Mouse (Mus musculus): ENCODE results near the gene Slc25a16. TPM values are rescaled to one million over a fixed set of nuclear protein-coding genes. Genes with fewer than 3 reads are reported as not detected.

The Slc25a16 gene
- polyA plus RNA-seq, 1 experiment from 2014 or later: 13.1 TPM

- Histone ChIP-seq H3K9me3 (no peaks in the 10 kb centered on the region), H3K4me1 (no peaks in the 10 kb centered on the region), H3K36me3 (replicated peaks) (no peaks in the 10 kb centered on the region), H3K4me2 (no peak overlapping the region), H3K9ac (no peak overlapping the region), H3K4me3 (replicated peaks) (no peak overlapping the region), H3K27ac (no peak overlapping the region), H3K27me3 (no peaks in the 10 kb centered on the region)
- 95% methylated on average over 2 of the region's 2 CpGs for WGBS
- ATAC-seq (ENCODE audit: low FRiP score): no peak
Measured at GRCm38 (mm10) chr10:62911120-62911519, 9.3 kb upstream of the Slc25a16 start.

GRCm38 (mm10) chr10:62918985-62919384 is 1.4 kb upstream of the Slc25a16 start:
- no peaks in the 10 kb centered on the region for H3K27me3 ChIP-seq
- H3K9ac ChIP-seq: no peak overlapping the region
- no peaks in the 10 kb centered on the region for H3K9me3 ChIP-seq
- no peak for ATAC-seq (ENCODE audit: low FRiP score)
- no peak overlapping the region for H3K27ac ChIP-seq
- no peak overlapping the region for H3K4me2 ChIP-seq
- H3K4me1 ChIP-seq: peaks cover 12% of the 10 kb centered on the region
- no peaks in the 10 kb centered on the region for H3K36me3 ChIP-seq (replicated peaks)
- H3K4me3 ChIP-seq (replicated peaks): no peak overlapping the region
- 72% methylated on average over 3 of the region's 3 CpGs for WGBS

- Histone ChIP-seq H3K9me3 (no peaks in the 10 kb centered on the region), H3K4me1 (peaks cover 12% of the 10 kb centered on the region), H3K36me3 (replicated peaks) (no peaks in the 10 kb centered on the region), H3K4me3 (replicated peaks) (peak overlapping the region; percentile 99), H3K27ac (peak overlapping the region; percentile 87), H3K9ac (peak overlapping the region; percentile 90), H3K27me3 (no peaks in the 10 kb centered on the region), H3K4me2 (peak overlapping the region; percentile 68)
- 0% methylated on average over 29 of the region's 29 CpGs for whole genome bisulfite sequencing
- peak; percentile 75 for ATAC-seq (ENCODE audit: low FRiP score)
Measured at GRCm38 (mm10) chr10:62920766-62921156, 328 bp downstream of the Slc25a16 start.

GRCm38 (mm10) chr10:62924096-62924635 is 3.7 kb downstream of the Slc25a16 start:
- WGBS: 84% methylated on average over 4 of the region's 4 CpGs
- ATAC-seq (ENCODE audit: low FRiP score): no peak
- H3K9me3 ChIP-seq: no peaks in the 10 kb centered on the region

GRCm38 (mm10) chr10:62932381-62932780 is 11.9 kb downstream of the Slc25a16 start:
- no peaks in the 10 kb centered on the region for H3K9me3 ChIP-seq
- no peak overlapping the region for H3K27ac ChIP-seq
- no peak overlapping the region for H3K4me3 ChIP-seq (replicated peaks)
- no peak for ATAC-seq (ENCODE audit: low FRiP score)
- 91% methylated on average over 1 of the region's 1 CpGs for WGBS
- no peak overlapping the region for H3K4me2 ChIP-seq
- no peaks in the 10 kb centered on the region for H3K4me1 ChIP-seq
- H3K9ac ChIP-seq: no peak overlapping the region
- H3K27me3 ChIP-seq: no peaks in the 10 kb centered on the region
- peaks cover 53% of the 10 kb centered on the region for H3K36me3 ChIP-seq (replicated peaks)

More at GRCm38 (mm10) chr10:62924096-62924635, 3.7 kb downstream of the Slc25a16 start:
- H3K4me3 ChIP-seq (replicated peaks): no peak overlapping the region
- no peaks in the 10 kb centered on the region for H3K27me3 ChIP-seq
- peaks cover 12% of the 10 kb centered on the region for H3K36me3 ChIP-seq (replicated peaks)
- H3K9ac ChIP-seq: no peak overlapping the region
- no peak overlapping the region for H3K4me2 ChIP-seq
- no peak overlapping the region for H3K27ac ChIP-seq
- H3K4me1 ChIP-seq: peaks cover 12% of the 10 kb centered on the region

- Histone ChIP-seq H3K9me3 (no peaks in the 10 kb centered on the region), H3K4me1 (peaks cover 4% of the 10 kb centered on the region; the same call in 1 of the 2 replicates), H3K27me3 (no peaks in the 10 kb centered on the region), H3K4me3 (replicated peaks) (no peak overlapping the region), H3K27ac (no peak overlapping the region), H3K9ac (no peak overlapping the region), H3K4me2 (no peak overlapping the region), H3K36me3 (replicated peaks) (peaks cover 40% of the 10 kb centered on the region)
- ATAC-seq (ENCODE audit: low FRiP score): no peak
- 88% methylated on average over 10 of the region's 10 CpGs for WGBS
Measured at GRCm38 (mm10) chr10:62944975-62945580, 24.6 kb downstream of the Slc25a16 start.

GRCm38 (mm10) chr10:62946738-62947471 is 26.5 kb downstream of the Slc25a16 start, which contains the start of gene Dna2:
Dna2 (plus strand) TSS chr10:62947026.
- Histone ChIP-seq H3K9me3 (no peaks in the 10 kb centered on the region), H3K4me2 (peak within 1 kb of the TSS; percentile 64), H3K36me3 (replicated peaks) (peaks cover 48% of the 10 kb centered on the region), H3K4me1 (peaks cover 4% of the 10 kb centered on the region; the same call in 1 of the 2 replicates), H3K27me3 (no peaks in the 10 kb centered on the region), H3K9ac (peak within 1 kb of the TSS; percentile 68), H3K4me3 (replicated peaks) (peak within 1 kb of the TSS; percentile 63), H3K27ac (peak within 1 kb of the TSS; percentile 94)
- ATAC-seq (ENCODE audit: low FRiP score): peak; percentile 90
- under 1% methylated on average over 68 of the region's 68 CpGs for WGBS

GRCm38 (mm10) chr10:62948551-62948950 is 28.1 kb downstream of the Slc25a16 start:
- Histone ChIP-seq H3K27me3 (no peaks in the 10 kb centered on the region), H3K4me1 (peaks cover 4% of the 10 kb centered on the region; the same call in 1 of the 2 replicates), H3K9ac (no peak overlapping the region), H3K9me3 (no peaks in the 10 kb centered on the region), H3K36me3 (replicated peaks) (peaks cover 47% of the 10 kb centered on the region), H3K4me3 (replicated peaks) (no peak overlapping the region), H3K4me2 (no peak overlapping the region), H3K27ac (no peak overlapping the region)
- 98% methylated on average over 7 of the region's 7 CpGs for whole genome bisulfite sequencing
- no peak for ATAC-seq (ENCODE audit: low FRiP score)

GRCm38 (mm10) chr10:62963956-62964355 is 43.5 kb downstream of the Slc25a16 start:
- 96% methylated on average over 7 of the region's 7 CpGs for WGBS
- no peak for ATAC-seq (ENCODE audit: low FRiP score)
- Histone ChIP-seq H3K9me3 (no peaks in the 10 kb centered on the region), H3K9ac (no peak overlapping the region), H3K27me3 (no peaks in the 10 kb centered on the region), H3K4me3 (replicated peaks) (no peak overlapping the region), H3K27ac (no peak overlapping the region), H3K4me2 (no peak overlapping the region), H3K36me3 (replicated peaks) (peaks cover 89% of the 10 kb centered on the region), H3K4me1 (no peaks in the 10 kb centered on the region)

- 95% methylated on average over 11 of the region's 11 CpGs for WGBS
- H3K4me1 ChIP-seq: no peaks in the 10 kb centered on the region
- no peaks in the 10 kb centered on the region for H3K9me3 ChIP-seq
- peaks cover 88% of the 10 kb centered on the region for H3K36me3 ChIP-seq (replicated peaks)
- no peak overlapping the region for H3K4me3 ChIP-seq (replicated peaks)
- no peaks in the 10 kb centered on the region for H3K27me3 ChIP-seq
- no peak for ATAC-seq (ENCODE audit: low FRiP score)
- H3K9ac ChIP-seq: no peak overlapping the region
- H3K4me2 ChIP-seq: no peak overlapping the region
- H3K27ac ChIP-seq: no peak overlapping the region
Measured at GRCm38 (mm10) chr10:62965796-62966195, 45.4 kb downstream of the Slc25a16 start.

- H3K9ac ChIP-seq: no peak overlapping the region
- no peaks in the 10 kb centered on the region for H3K9me3 ChIP-seq
- H3K4me1 ChIP-seq: no peaks in the 10 kb centered on the region
- ATAC-seq (ENCODE audit: low FRiP score): no peak
- WGBS: 94% methylated on average over 15 of the region's 15 CpGs
- no peak overlapping the region for H3K4me3 ChIP-seq (replicated peaks)
- peaks cover 86% of the 10 kb centered on the region for H3K36me3 ChIP-seq (replicated peaks)
- H3K27me3 ChIP-seq: no peaks in the 10 kb centered on the region
- no peak overlapping the region for H3K27ac ChIP-seq
- no peak overlapping the region for H3K4me2 ChIP-seq
Measured at GRCm38 (mm10) chr10:62966291-62966690, 45.9 kb downstream of the Slc25a16 start.

GRCm38 (mm10) chr10:62971821-62972220 is 51.4 kb downstream of the Slc25a16 start:
- Histone ChIP-seq H3K27me3 (no peaks in the 10 kb centered on the region), H3K4me1 (no peaks in the 10 kb centered on the region), H3K4me2 (no peak overlapping the region), H3K9me3 (no peaks in the 10 kb centered on the region), H3K9ac (no peak overlapping the region), H3K36me3 (replicated peaks) (peaks cover 56% of the 10 kb centered on the region), H3K27ac (no peak overlapping the region), H3K4me3 (replicated peaks) (no peak overlapping the region)
- 77% methylated on average over 16 of the region's 16 CpGs for WGBS
- ATAC-seq (ENCODE audit: low FRiP score): no peak

Measured in forebrain, embryonic 12.5 days (tissue).